Mouse (Mus musculus) liver, embryonic 13.5 days (tissue): ENCODE measurements at regions not wholly inside any gene's neighbourhood (a gene's known extent, or its start where the extent isn't known, plus 50 kb on each side); places are given as distances from the start of the nearest gene placed in this dataset.

Source experiments
- ATAC-seq: fragments of 200-750 bp; cut with Nextera tagmentation; 2 replicates; pipeline ENCODE4 v1.8.0; 2017; ENCODE audit warnings: low read depth, mild to moderate bottlenecking, moderate number of reproducible peaks, moderate library complexity
- DNase-seq: peaks from one replicate; pipeline ENCODE4 v3.0.0; 2022
- H3K27ac ChIP-seq: fragments of 300-500 bp; sonication (generic); 2 replicates; pipeline ENCODE4 v1.5.1; 2015; ENCODE audit warnings: moderate library complexity, mild to moderate bottlenecking, inconsistent platforms
- H3K27me3 ChIP-seq: fragments of 300-500 bp; sonication (generic); 2 replicates; pipeline ENCODE4 v1.6.1; 2015; ENCODE audit warnings: mild to moderate bottlenecking, inconsistent platforms
- H3K36me3 ChIP-seq: fragments of 300-500 bp; sonication (generic); 2 replicates; pipeline ENCODE4 v1.6.1; 2015; ENCODE audit warnings: mild to moderate bottlenecking, inconsistent platforms
- H3K4me1 ChIP-seq: fragments of 300-500 bp; sonication (generic); replicated peaks from 2 replicates; pipeline ENCODE4 v1.6.1; 2015; ENCODE audit warnings: inconsistent platforms
- H3K4me2 ChIP-seq: fragments of 300-500 bp; sonication (generic); 2 replicates; pipeline ENCODE4 v1.6.1; 2015; ENCODE audit warnings: inconsistent platforms, mild to moderate bottlenecking, moderate library complexity
- H3K4me3 ChIP-seq: fragments of 300-500 bp; sonication (generic); replicated peaks from 2 replicates; pipeline ENCODE4 v1.5.1; 2015; ENCODE audit warnings: mild to moderate bottlenecking, inconsistent platforms
- H3K9ac ChIP-seq: fragments of 300-500 bp; sonication (generic); 2 replicates; pipeline ENCODE4 v1.6.1; 2015; ENCODE audit warnings: mild to moderate bottlenecking, inconsistent platforms
- H3K9me3 ChIP-seq: fragments of 300-500 bp; sonication (generic); replicated peaks from 2 replicates; pipeline ENCODE4 v1.6.1; 2016; ENCODE audit warnings: inconsistent platforms
- WGBS: fragments of 180-500 bp; shearing (Covaris S2); methylation state at CpG from one replicate; pipeline ENCODE4 v1.1.7; 2015; ENCODE audit not compliant: insufficient replicate concordance; 5-methylcytosine and 5-hydroxymethylcytosine counted together

DNA sequence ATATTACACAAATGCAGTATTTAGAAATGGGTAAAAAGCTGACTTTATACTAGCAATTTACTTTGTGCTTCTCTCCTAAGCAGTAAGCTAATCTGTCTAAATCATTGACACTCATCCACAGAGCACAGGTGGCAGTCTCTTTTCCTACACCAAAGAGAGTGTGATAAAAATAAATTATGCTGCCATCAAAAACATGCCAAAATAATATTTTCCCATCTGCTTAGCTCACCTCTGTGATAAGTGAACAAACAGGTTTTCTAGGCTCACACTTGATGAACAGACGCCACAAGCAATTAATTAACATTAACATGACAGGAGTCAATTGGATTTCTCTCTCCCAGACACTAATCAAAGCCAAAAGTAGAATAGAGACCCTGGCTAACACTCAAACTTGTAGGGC lies 451.2 kb downstream of the Bmp2 start:
- no peak for DNase-seq
- Histone ChIP-seq H3K9ac (no peak overlapping the region), H3K4me1 (no peaks in the 10 kb centered on the region), H3K4me3 (no peak overlapping the region), H3K9me3 (no peaks in the 10 kb centered on the region), H3K4me2 (no peak overlapping the region), H3K27ac (no peak overlapping the region), H3K36me3 (no peaks in the 10 kb centered on the region), H3K27me3 (no peaks in the 10 kb centered on the region)
- WGBS: 55% methylated on average over 1 of the region's 1 CpGs
- no peak for ATAC-seq

DNA sequence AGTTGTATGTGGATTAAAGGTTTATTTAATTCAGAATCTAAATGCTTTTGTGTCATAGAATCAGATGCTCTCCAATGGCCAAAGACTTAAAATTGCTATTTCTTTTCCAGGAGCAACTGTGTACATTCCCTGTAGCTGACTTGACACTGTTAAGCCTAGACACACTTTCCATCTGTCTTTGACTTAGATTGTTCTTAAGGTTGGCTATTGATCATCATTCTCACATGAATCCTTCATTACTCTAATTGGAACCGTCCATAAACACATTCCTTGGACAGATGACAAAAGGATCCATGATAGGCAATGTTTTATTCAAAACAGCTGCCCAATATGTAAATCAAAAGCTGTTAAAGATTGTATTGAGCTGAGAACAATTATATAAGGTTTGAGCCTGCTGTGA lies 442.8 kb downstream of the Bmp2 start:
- no peak overlapping the region for H3K27ac ChIP-seq
- H3K4me1 ChIP-seq: no peaks in the 10 kb centered on the region
- whole genome bisulfite sequencing: 40% methylated on average over 1 of the region's 1 CpGs
- H3K27me3 ChIP-seq: no peaks in the 10 kb centered on the region
- no peak overlapping the region for H3K4me2 ChIP-seq
- no peak overlapping the region for H3K4me3 ChIP-seq
- ATAC-seq: no peak
- H3K36me3 ChIP-seq: no peaks in the 10 kb centered on the region
- no peak overlapping the region for H3K9ac ChIP-seq
- DNase-seq: no peak
- no peaks in the 10 kb centered on the region for H3K9me3 ChIP-seq

GRCm38 (mm10) chr2:133994337-133994736 lies 442.4 kb downstream of the Bmp2 start:
- no peak for DNase-seq
- Histone ChIP-seq H3K36me3 (no peaks in the 10 kb centered on the region), H3K4me1 (no peaks in the 10 kb centered on the region), H3K27me3 (no peaks in the 10 kb centered on the region), H3K9me3 (no peaks in the 10 kb centered on the region), H3K27ac (no peak overlapping the region), H3K4me3 (no peak overlapping the region), H3K4me2 (no peak overlapping the region), H3K9ac (no peak overlapping the region)
- WGBS: 81% methylated on average over 9 of the region's 9 CpGs
- ATAC-seq: no peak

DNA sequence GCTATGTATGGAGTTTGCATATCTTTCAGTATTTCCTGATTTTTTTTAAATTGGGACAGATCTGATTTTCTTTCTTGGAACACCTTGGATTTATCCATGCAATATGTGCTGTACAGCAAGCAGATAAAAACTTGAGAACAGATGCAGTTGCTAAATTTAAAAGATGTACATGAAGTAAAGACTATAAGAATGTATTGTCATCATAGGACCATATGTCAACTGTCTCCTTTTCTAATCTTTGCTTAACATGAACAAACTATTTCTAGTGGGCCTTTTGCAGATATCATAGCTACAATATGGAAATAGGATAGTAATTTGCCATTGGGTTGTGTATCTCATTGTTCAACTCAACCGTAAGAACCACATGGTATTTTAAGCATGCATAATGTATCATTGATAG lies 435.7 kb downstream of the Bmp2 start:
- Histone ChIP-seq H3K9me3 (no peaks in the 10 kb centered on the region), H3K4me3 (no peak overlapping the region), H3K4me2 (no peak overlapping the region), H3K4me1 (no peaks in the 10 kb centered on the region), H3K27ac (no peak overlapping the region), H3K9ac (no peak overlapping the region), H3K27me3 (no peaks in the 10 kb centered on the region), H3K36me3 (no peaks in the 10 kb centered on the region)
- WGBS: 86% methylated on average over 1 of the region's 1 CpGs
- DNase-seq (no peak), ATAC-seq (no peak)
